Mouse (Mus musculus): ENCODE data around the gene Pigz. TPM values are rescaled to one million over a fixed set of nuclear protein-coding genes. Genes with fewer than 3 reads are reported as not detected.

Gene Pigz
- total RNA-seq, 4 experiments from 2014 or later: 17.5 to 25.7 (median 21.0) TPM

- DNase-seq (ENCODE audit: low spot score in 2 of 2): no peak
These were observed 60.3 kb downstream of the Pigz start for GRCm38 (mm10) chr16:31993946-31994345.

Small RNAs within 50 kb of the gene (microRNA-seq; reads per million reads assigned to microRNA genes)
- gene Gm26269: 0 reads per million in 2 experiments

Other genes starting within 250 kb of the Pigz start
- gene Meltf, start 55.0 kb upstream of the Pigz start, total RNA-seq (2022): under 1 TPM in 3 of 4 experiments, not detected in 1; 0.24 to 0.61 (median 0.45) TPM
- 10 to 100 TPM; 33.1 to 40.9 (median 36.7) TPM for gene 0610012G03Rik, start 14.6 kb downstream of the Pigz start, total RNA-seq (2022)
- 10 to 100 TPM; 45.7 to 50.2 (median 48.6) TPM for gene Ncbp2, start 14.7 kb downstream of the Pigz start, total RNA-seq (2022)
- gene Senp5, start 69.4 kb downstream of the Pigz start, total RNA-seq (2022): 10 to 100 TPM; 41.5 to 46.4 (median 44.5) TPM
- 10 to 100 TPM; 29.4 to 32.2 (median 30.6) TPM for gene Pak2, start 145.5 kb downstream of the Pigz start, total RNA-seq (2022)
- gene Pigx, start 165.9 kb downstream of the Pigz start, total RNA-seq (2022): 10 to 100 TPM; 23.2 to 36.1 (median 27.7) TPM
- 10 to 100 TPM; 54.7 to 66.3 (median 61.6) TPM for gene Cep19, start 165.9 kb downstream of the Pigz start, total RNA-seq (2022)
- 10 to 100 TPM in 3 of 4 experiments, 1 to 10 TPM in 1; 9.6 to 16.2 (median 11.9) TPM for gene Nrros, start 231.7 kb downstream of the Pigz start, total RNA-seq (2022)
- gene Bex6, start 246.0 kb downstream of the Pigz start, total RNA-seq (2022): not detected

All from layer of hippocampus, adult 8-10 months (tissue).